Mouse (Mus musculus) spleen, adult 12 weeks (tissue): ENCODE data around the gene Magi1.

Experiments
- DNase-seq: peaks from one replicate; pipeline ENCODE4 v3.0.0; 2022; ENCODE audit warnings: low spot score

Gene Magi1

GRCm38 (mm10) chr6:93819888-93820287 is 463.8 kb downstream of the Magi1 start:
- no peak for DNase-seq

GRCm38 (mm10) chr6:93819282-93819681 is 464.4 kb downstream of the Magi1 start:
- DNase-seq, result no peak

- DNase-seq, result no peak
These were observed 465.2 kb downstream of the Magi1 start for GRCm38 (mm10) chr6:93818494-93818893.

GRCm38 (mm10) chr6:93805407-93805936 is 478.2 kb downstream of the Magi1 start:
- no peak for DNase-seq

GRCm38 (mm10) chr6:93802390-93802789 is 481.3 kb downstream of the Magi1 start:
- DNase-seq, result no peak

GRCm38 (mm10) chr6:93800465-93800864 is 483.3 kb downstream of the Magi1 start:
- DNase-seq, result no peak

GRCm38 (mm10) chr6:93792309-93793215 is 491.2 kb downstream of the Magi1 start:
- DNase-seq, result no peak

GRCm38 (mm10) chr6:93789721-93790120 is 494.0 kb downstream of the Magi1 start:
- no peak for DNase-seq

GRCm38 (mm10) chr6:93787042-93787441 is 496.7 kb downstream of the Magi1 start:
- no peak for DNase-seq

- no peak for DNase-seq
These were observed 497.5 kb downstream of the Magi1 start for GRCm38 (mm10) chr6:93786220-93786619.

GRCm38 (mm10) chr6:93771081-93771480 is 512.6 kb downstream of the Magi1 start:
- DNase-seq, result no peak

- DNase-seq, result no peak
These were observed 513.3 kb downstream of the Magi1 start for GRCm38 (mm10) chr6:93770283-93771025.

- DNase-seq, result no peak
These were observed 525.6 kb downstream of the Magi1 start for GRCm38 (mm10) chr6:93758114-93758513.

GRCm38 (mm10) chr6:93757353-93758087 is 526.2 kb downstream of the Magi1 start:
- no peak for DNase-seq

GRCm38 (mm10) chr6:93743145-93743544 is 540.6 kb downstream of the Magi1 start:
- no peak for DNase-seq

GRCm38 (mm10) chr6:93739786-93740185 is 543.9 kb downstream of the Magi1 start:
- no peak for DNase-seq

GRCm38 (mm10) chr6:93737083-93737482 is 546.6 kb downstream of the Magi1 start:
- no peak for DNase-seq

GRCm38 (mm10) chr6:93736071-93736470 is 547.6 kb downstream of the Magi1 start:
- no peak for DNase-seq

GRCm38 (mm10) chr6:93733800-93734199 is 549.9 kb downstream of the Magi1 start:
- DNase-seq, result no peak

GRCm38 (mm10) chr6:93729702-93730101 is 554.0 kb downstream of the Magi1 start:
- no peak for DNase-seq

GRCm38 (mm10) chr6:93728791-93729190 is 554.9 kb downstream of the Magi1 start:
- no peak for DNase-seq

GRCm38 (mm10) chr6:93727630-93728178 is 556.0 kb downstream of the Magi1 start:
- no peak for DNase-seq
